Mouse (Mus musculus) c-Kit-positive CD71-negative TER-119-negative erythroid progenitor cells, embryonic 14.5 days (primary cell): ENCODE results near the gene Crat.

ENCODE experiments used
- DNase-seq: peaks from one replicate; pipeline ENCODE4 v3.0.0-alpha.2; 2013; ENCODE audit warnings: low read depth

The Crat gene

GRCm38 (mm10) chr2:30366203-30366602 lies 49.4 kb downstream of the Crat start:
- DNase-seq, result no peak

DNA sequence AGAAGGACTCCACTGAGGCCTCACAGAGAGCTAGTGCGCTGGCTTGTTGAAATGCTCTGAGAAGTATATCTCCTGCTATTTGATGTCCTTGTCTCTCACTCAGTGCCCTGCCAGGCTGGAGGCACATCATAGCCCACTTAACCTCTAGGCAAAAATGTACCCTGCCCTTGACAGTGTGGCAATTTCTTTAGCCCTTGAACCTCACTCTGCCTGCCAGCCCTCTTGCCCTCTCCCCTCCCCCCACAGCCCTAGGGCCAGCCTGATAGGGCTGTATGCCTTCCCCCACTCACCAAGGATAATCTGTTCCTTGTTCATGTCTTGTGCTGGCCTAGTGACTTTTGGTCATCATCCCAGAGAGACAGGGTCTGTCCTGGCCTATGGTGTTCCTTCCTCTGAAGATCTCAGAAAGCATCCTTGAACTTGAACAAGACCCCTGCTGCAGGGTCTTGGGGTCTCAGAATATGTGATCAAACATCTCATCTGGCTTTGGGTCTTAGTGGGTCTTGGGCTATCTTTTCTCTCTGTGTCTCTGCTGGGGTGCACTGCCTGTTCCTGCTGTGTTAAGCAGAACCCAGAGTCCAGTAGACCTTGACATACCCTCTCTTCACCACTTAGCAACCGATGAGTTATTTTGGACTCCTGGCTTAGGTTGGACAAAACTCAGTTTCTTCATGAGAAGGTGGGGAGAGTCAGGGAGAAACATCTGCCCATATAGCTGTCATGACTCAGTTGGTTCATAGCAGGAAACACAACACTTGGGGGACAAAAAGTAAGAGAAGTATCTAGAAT lies 50.1 kb downstream of the Crat start:
- no peak for DNase-seq

GRCm38 (mm10) chr2:30363773-30364650 lies 51.6 kb downstream of the Crat start, which contains the start of gene Miga2:
TSS of gene Miga2 (plus strand) at chr2:30364233.
- peak; percentile 99 for DNase-seq

- no peak for DNase-seq
Observed at GRCm38 (mm10) chr2:30362865-30363264, 52.7 kb downstream of the Crat start.

DNA sequence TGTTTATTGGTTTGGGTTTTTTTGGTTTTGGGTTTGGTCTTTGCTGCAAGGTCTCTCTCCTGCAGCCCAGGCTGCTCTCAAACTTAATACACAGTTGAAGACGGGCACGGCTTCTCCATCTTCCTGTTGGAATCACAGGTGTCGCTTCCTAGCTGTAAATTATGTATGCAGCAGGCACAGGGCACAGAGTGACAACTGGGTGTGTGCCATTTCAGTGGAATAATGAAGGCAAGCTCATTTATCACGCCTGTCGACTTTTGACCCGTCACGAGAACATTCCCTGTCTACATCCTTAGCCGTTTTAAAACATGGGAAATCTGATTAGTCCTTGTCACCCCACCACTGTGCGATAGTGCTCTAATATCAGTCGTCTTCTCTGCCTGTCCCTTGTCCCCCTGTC lies 55.0 kb downstream of the Crat start:
- DNase-seq, result no peak

DNA sequence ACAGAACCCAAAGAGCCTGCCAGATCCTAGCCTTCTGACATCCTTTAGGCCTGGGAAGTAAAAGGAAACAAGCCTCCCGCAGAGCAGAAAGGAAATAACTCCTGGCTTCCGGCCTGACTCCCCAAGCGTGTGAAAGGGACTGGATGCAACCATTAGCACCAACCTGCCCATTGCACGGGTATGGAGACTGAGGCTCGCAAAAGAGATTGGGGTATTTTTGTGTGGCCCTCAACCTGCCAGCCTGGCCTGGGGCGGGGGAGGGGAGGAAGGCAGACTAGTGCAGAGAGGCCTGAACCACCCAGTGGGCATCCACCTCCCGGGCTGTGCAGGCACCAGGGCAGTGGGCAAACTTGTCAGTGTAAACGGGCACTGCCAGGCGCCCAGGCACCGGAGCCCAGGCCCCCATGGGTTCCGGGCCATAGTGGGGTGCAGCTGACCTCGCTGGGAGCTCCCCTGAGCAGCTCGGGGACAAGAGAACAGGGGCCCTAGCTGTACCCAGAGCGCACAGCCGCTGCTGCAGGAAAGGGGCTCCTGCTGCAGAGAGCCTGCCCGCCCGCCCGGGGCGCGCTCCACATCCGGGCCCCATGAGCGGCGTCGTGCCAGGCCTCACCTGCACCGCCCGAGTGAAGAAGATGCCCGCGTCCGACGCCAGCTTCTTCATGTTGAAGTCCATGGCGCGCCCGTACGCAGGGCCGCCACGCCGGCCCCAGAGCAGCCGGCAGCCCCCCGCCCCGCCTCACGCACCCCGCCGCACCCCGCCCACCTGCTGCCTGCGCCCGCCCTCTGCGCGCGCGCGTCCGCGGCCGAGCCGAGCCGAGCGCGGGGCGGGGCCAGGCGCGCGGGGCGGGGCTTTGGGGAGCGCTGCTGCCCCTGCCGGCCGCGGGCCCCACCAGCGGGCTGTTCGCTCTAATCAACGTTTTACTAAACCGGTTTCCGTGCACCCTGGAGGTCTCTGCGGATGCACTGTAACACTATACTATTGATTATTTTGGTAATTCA lies 56.8 kb downstream of the Crat start, which contains the start of gene Sh3glb2:
Gene Sh3glb2 (minus strand): TSS at position 805 of the 999 bp plus-strand sequence.
- DNase-seq, result peak; percentile 63

DNA sequence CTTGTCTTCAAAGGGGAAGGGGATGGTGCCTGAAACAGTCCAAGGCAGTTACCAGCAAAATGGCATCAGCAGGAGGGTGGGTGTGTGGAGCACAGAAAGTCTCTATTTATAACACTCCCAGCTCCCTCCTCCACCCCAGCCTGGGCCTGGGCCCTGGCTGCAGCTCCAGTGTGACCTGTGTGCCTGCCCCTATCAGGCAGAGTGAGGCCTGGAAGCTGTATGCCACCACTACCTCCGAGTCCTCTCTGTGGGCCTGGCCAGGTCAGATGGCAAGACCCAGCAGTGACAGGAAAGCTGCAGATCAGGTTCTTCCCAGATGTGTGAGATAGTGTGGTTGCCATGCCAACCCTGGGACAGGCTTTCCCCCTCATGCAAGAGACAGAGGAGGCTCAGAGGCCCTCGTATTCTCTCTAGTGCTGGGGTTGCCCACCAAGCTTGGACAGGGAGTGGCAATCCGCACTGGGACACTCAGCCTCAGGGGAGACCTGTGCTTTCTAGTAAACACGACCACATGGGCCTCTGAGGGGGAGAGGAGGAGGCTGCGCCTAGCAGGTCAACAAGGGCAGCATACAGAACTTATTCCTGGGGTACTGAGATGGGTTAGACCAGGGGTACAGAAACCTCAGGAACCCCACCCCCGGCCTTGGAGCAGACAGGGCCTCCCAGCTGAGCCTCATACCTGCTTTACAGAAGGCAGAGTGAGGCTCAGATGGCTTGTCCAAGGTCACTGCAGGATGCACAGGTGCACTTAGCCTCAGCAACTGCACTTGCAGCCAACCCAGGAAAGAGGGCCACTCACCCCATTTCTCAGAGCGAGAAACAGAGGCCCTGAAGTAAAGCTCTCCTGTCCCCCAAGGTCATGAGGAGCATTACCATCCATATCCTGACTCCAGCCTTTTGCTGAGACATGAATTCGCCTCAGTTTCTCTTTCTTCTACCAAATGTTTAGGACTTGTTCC lies 57.8 kb downstream of the Crat start:
- no peak for DNase-seq

DNA sequence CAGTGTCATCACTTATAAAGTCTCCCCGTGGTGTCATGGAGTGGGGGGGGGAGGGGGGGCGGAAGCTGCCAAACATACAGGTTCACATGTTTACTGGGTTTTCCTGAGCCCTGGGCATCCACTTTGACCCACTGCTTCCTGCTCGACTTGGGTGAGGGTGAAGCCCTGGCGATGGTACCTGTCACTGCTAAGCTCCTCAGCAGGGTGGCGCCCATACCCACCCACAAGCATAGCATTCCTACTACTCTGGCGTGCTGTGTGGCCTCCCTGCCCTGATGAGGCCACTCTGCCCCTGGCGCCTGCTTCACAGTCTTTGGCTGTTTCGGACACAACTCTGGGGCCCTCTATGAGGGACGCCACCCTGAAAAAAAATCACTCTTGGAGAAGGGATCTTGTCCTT lies 58.7 kb downstream of the Crat start:
- DNase-seq, result no peak

GRCm38 (mm10) chr2:30356266-30356665 lies 59.3 kb downstream of the Crat start:
- DNase-seq, result no peak

DNA sequence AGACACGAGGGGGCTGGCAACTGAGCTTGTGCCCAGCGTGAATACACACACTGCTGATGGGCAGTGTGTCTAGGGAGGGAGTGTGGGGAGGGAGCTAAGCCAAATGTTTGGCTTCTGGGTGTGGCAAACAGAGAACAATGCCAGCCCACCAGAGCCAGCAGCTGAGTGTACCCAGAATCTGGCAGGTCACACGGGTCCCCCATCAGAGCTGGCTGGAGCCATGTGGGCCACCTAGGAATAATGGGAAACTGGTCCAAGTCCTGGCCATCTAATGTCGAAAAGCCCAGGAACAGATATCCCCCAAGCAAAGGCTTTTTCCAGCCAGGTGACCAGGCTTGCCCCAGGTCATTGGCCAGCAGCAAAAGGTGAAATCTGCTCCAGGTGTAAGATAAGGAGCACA lies 59.8 kb downstream of the Crat start:
- no peak for DNase-seq

DNA sequence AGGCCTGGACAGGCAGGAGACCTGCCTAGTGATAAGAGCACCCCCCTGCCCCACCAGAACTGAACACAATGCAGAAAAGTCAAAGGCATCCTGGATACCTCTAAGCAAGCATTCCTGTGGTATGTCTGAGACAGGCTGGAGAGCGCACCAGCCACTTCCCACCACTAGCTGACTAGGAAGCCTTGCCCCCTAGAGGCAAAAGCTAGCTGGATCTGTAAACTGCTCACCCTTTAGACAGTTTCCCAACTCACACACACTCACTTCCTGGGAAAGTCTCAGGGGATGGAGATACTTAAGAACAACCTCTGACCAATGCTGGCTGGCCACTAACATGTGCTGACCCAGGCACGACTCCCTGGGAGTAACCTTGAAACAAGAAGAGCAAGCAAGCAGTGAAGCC lies 64.5 kb downstream of the Crat start:
- DNase-seq, result no peak
